Mouse (Mus musculus) intestine, embryonic 14.5 days (tissue): ENCODE measurements at regions not wholly inside any gene's neighbourhood (a gene's known extent, or its start where the extent isn't known, plus 50 kb on each side); places are given as distances from the start of the nearest gene placed in this dataset.

Source experiments
- ATAC-seq: fragments of 200-750 bp; cut with Nextera tagmentation; replicated peaks from 2 replicates; pipeline ENCODE4 v1.8.0; 2017; ENCODE audit warnings: low read depth, moderate number of reproducible peaks, moderate TSS enrichment, moderate library complexity; ENCODE audit not compliant: low FRiP score, low TSS enrichment
- DNase-seq: peaks from one replicate; pipeline ENCODE4 v3.0.0-alpha.2; 2018; ENCODE audit warnings: low spot score
- H3K27ac ChIP-seq: fragments of 300-500 bp; sonication (generic); 2 replicates; pipeline ENCODE4 v1.5.1; 2014; ENCODE audit warnings: low read depth, mild to moderate bottlenecking, control low read depth
- H3K27me3 ChIP-seq: fragments of 300-500 bp; sonication (generic); replicated peaks from 2 replicates; pipeline ENCODE4 v1.6.1; 2014; ENCODE audit warnings: low read length, control low read depth; ENCODE audit not compliant: control insufficient read depth, insufficient read depth
- H3K36me3 ChIP-seq: fragments of 300-500 bp; sonication (generic); 2 replicates; pipeline ENCODE4 v1.6.1; 2014; ENCODE audit warnings: low read length, control low read depth; ENCODE audit not compliant: control insufficient read depth, insufficient read depth
- H3K4me1 ChIP-seq: fragments of 300-500 bp; sonication (generic); replicated peaks from 2 replicates; pipeline ENCODE4 v1.6.1; 2014; ENCODE audit warnings: low read length, control low read depth, mixed read lengths; ENCODE audit not compliant: control insufficient read depth, insufficient read depth
- H3K4me2 ChIP-seq: fragments of 300-500 bp; sonication (generic); 2 replicates; pipeline ENCODE4 v1.6.1; 2014; ENCODE audit warnings: low read length
- H3K4me3 ChIP-seq: fragments of 300-500 bp; sonication (generic); 2 replicates; pipeline ENCODE4 v1.5.1; 2014; ENCODE audit warnings: low read depth, low read length, control low read depth, mixed read lengths
- H3K9ac ChIP-seq: fragments of 300-500 bp; sonication (generic); 2 replicates; pipeline ENCODE4 v1.6.1; 2014; ENCODE audit warnings: mild to moderate bottlenecking, low read length
- H3K9me3 ChIP-seq: fragments of 300-500 bp; sonication (generic); 2 replicates; pipeline ENCODE4 v1.6.1; 2016; ENCODE audit warnings: low read length, control low read depth; ENCODE audit not compliant: control insufficient read depth
- WGBS: fragments of 180-500 bp; shearing (Covaris S2); extraction: QIAGEN DNeasy Blood & Tissue Kit; methylation state at CpG from one replicate; pipeline ENCODE4 v1.1.7; 2014; 5-methylcytosine and 5-hydroxymethylcytosine counted together

- no peak for DNase-seq
- no peaks in the 10 kb centered on the region for H3K4me1 ChIP-seq
- no peak overlapping the region for H3K9ac ChIP-seq
- no peak overlapping the region for H3K4me2 ChIP-seq
- no peak for ATAC-seq
- no peak overlapping the region for H3K4me3 ChIP-seq
- no peaks in the 10 kb centered on the region for H3K27me3 ChIP-seq
- H3K27ac ChIP-seq, result no peak overlapping the region
- no peaks in the 10 kb centered on the region for H3K9me3 ChIP-seq
- no peaks in the 10 kb centered on the region for H3K36me3 ChIP-seq
- WGBS, result 74% methylated on average over 5 of the region's 5 CpGs
These were observed 125.9 kb downstream of the Irs2 start for GRCm38 (mm10) chr8:10882381-10882780.

GRCm38 (mm10) chr8:10879883-10880282 is 128.4 kb downstream of the Irs2 start:
- ATAC-seq (no peak), DNase-seq (no peak)
- 83% methylated on average over 6 of the region's 6 CpGs for WGBS
- Histone ChIP-seq H3K27me3 (no peaks in the 10 kb centered on the region), H3K36me3 (no peaks in the 10 kb centered on the region), H3K4me3 (no peak overlapping the region), H3K9me3 (no peaks in the 10 kb centered on the region), H3K4me1 (no peaks in the 10 kb centered on the region), H3K9ac (no peak overlapping the region), H3K4me2 (no peak overlapping the region), H3K27ac (no peak overlapping the region)

- Histone ChIP-seq H3K27ac (no peak overlapping the region), H3K9ac (no peak overlapping the region), H3K27me3 (no peaks in the 10 kb centered on the region), H3K4me1 (no peaks in the 10 kb centered on the region), H3K4me2 (no peak overlapping the region), H3K4me3 (no peak overlapping the region), H3K36me3 (no peaks in the 10 kb centered on the region), H3K9me3 (no peaks in the 10 kb centered on the region)
- ATAC-seq, result peak; percentile 53; the same call in 1 of the 2 replicates
- 79% methylated on average over 10 of the region's 10 CpGs for WGBS
- no peak for DNase-seq
These were observed 129.0 kb downstream of the Irs2 start for GRCm38 (mm10) chr8:10879049-10879847.

GRCm38 (mm10) chr8:10878371-10878770 is 129.9 kb downstream of the Irs2 start:
- Histone ChIP-seq H3K9me3 (no peaks in the 10 kb centered on the region), H3K4me1 (no peaks in the 10 kb centered on the region), H3K4me2 (no peak overlapping the region), H3K27me3 (no peaks in the 10 kb centered on the region), H3K4me3 (no peak overlapping the region), H3K9ac (no peak overlapping the region), H3K36me3 (no peaks in the 10 kb centered on the region), H3K27ac (no peak overlapping the region)
- DNase-seq (no peak), ATAC-seq (no peak)
- WGBS, result 87% methylated on average over 4 of the region's 4 CpGs

- no peak for DNase-seq
- H3K9ac ChIP-seq, result no peak overlapping the region
- no peak overlapping the region for H3K4me3 ChIP-seq
- no peaks in the 10 kb centered on the region for H3K36me3 ChIP-seq
- H3K9me3 ChIP-seq, result no peaks in the 10 kb centered on the region
- H3K4me2 ChIP-seq, result no peak overlapping the region
- H3K27ac ChIP-seq, result no peak overlapping the region
- H3K4me1 ChIP-seq, result no peaks in the 10 kb centered on the region
- ATAC-seq, result no peak
- no peaks in the 10 kb centered on the region for H3K27me3 ChIP-seq
- 62% methylated on average over 6 of the region's 6 CpGs for WGBS
These were observed 133.1 kb downstream of the Irs2 start for GRCm38 (mm10) chr8:10875170-10875569.

- no peak overlapping the region for H3K4me3 ChIP-seq
- DNase-seq (no peak), ATAC-seq (no peak)
- H3K36me3 ChIP-seq, result no peaks in the 10 kb centered on the region
- H3K27me3 ChIP-seq, result no peaks in the 10 kb centered on the region
- WGBS, result 68% methylated on average over 7 of the region's 7 CpGs
- no peaks in the 10 kb centered on the region for H3K4me1 ChIP-seq
- no peaks in the 10 kb centered on the region for H3K9me3 ChIP-seq
- H3K4me2 ChIP-seq, result no peak overlapping the region
- no peak overlapping the region for H3K9ac ChIP-seq
- no peak overlapping the region for H3K27ac ChIP-seq
These were observed 136.8 kb downstream of the Irs2 start for GRCm38 (mm10) chr8:10871451-10871850.

GRCm38 (mm10) chr8:10870423-10871055 is 137.7 kb downstream of the Irs2 start:
- Histone ChIP-seq H3K9me3 (no peaks in the 10 kb centered on the region), H3K4me2 (no peak overlapping the region), H3K4me3 (no peak overlapping the region), H3K36me3 (no peaks in the 10 kb centered on the region), H3K4me1 (no peaks in the 10 kb centered on the region; the same call in 1 of the 2 replicates), H3K9ac (no peak overlapping the region), H3K27ac (no peak overlapping the region), H3K27me3 (no peaks in the 10 kb centered on the region)
- ATAC-seq (no peak), DNase-seq (no peak)
- 83% methylated on average over 13 of the region's 13 CpGs for WGBS

- H3K36me3 ChIP-seq, result no peaks in the 10 kb centered on the region
- no peak overlapping the region for H3K27ac ChIP-seq
- ATAC-seq (no peak), DNase-seq (no peak)
- H3K9ac ChIP-seq, result no peak overlapping the region
- 73% methylated on average over 10 of the region's 10 CpGs for WGBS
- no peak overlapping the region for H3K4me3 ChIP-seq
- no peaks in the 10 kb centered on the region; the same call in 1 of the 2 replicates for H3K4me1 ChIP-seq
- no peak overlapping the region for H3K4me2 ChIP-seq
- no peaks in the 10 kb centered on the region for H3K9me3 ChIP-seq
- H3K27me3 ChIP-seq, result no peaks in the 10 kb centered on the region
These were observed 138.4 kb downstream of the Irs2 start for GRCm38 (mm10) chr8:10869866-10870265.
